Mouse (Mus musculus) CH12.LX (cell line): ENCODE data around the gene Dnaaf2. TPM values are rescaled to one million over a fixed set of nuclear protein-coding genes. Genes with fewer than 3 reads are reported as not detected.
A peak's percentile ranks its signal among the peaks of the same experiment; 100 is the strongest.

Experiments used
- DNase-seq: peaks from one replicate; pipeline ENCODE4 v3.0.0-alpha.2; 2013; ENCODE audit errors: extremely low read depth
- H3K27ac ChIP-seq: 2 replicates; pipeline ENCODE4 v1.5.1; 2012; ENCODE audit warnings: low read depth, mild to moderate bottlenecking, control low read depth, moderate library complexity; ENCODE audit not compliant: insufficient read depth
- H3K27me3 ChIP-seq: replicated peaks from 2 replicates; pipeline ENCODE3; 2012; ENCODE audit warnings: inconsistent platforms
- H3K36me3 ChIP-seq, 2 experiments: replicated peaks in 1 of 2; 2 replicates each; pipeline versions ENCODE3 to v1.6.1; 2012; ENCODE audit warnings: inconsistent platforms in 1 of 2, low read length in 1 of 2, mild to moderate bottlenecking in 1 of 2, mixed read lengths in 1 of 2, moderate library complexity in 1 of 2; ENCODE audit not compliant: control insufficient read depth in 1 of 2, insufficient read depth in 1 of 2
- H3K4me1 ChIP-seq, 2 experiments: 2 replicates each; pipeline ENCODE4 v1.6.1; 2012; ENCODE audit warnings: inconsistent platforms in 1 of 2, moderate library complexity in 1 of 2; ENCODE audit not compliant: insufficient read depth in 2 of 2, control insufficient read depth in 1 of 2
- H3K4me2 ChIP-seq: 2 replicates; pipeline ENCODE4 v1.6.1; 2012; ENCODE audit warnings: low read depth, mild to moderate bottlenecking, control low read depth; ENCODE audit not compliant: poor library complexity, insufficient read depth, severe bottlenecking
- H3K4me3 ChIP-seq, 3 experiments: fragments of 150-350 bp in 1 of 3; sonication (generic) in 1 of 3; replicated peaks in 1 of 3; 2 replicates each; pipeline versions ENCODE3 to v1.5.1; 2011 to 2012; ENCODE audit warnings: low read depth in 2 of 3, low read length in 2 of 3, mild to moderate bottlenecking in 2 of 3, moderate library complexity in 2 of 3, control low read depth in 1 of 3, improper control_type of control experiment in 1 of 3, inconsistent platforms in 1 of 3, mixed read lengths in 1 of 3; ENCODE audit not compliant: poor library complexity in 1 of 3
- H3K79me2 ChIP-seq: replicated peaks from 2 replicates; pipeline ENCODE4 v1.6.1; 2012; ENCODE audit warnings: mild to moderate bottlenecking, moderate library complexity; ENCODE audit not compliant: control insufficient read depth, poor library complexity, insufficient read depth, severe bottlenecking; ENCODE audit errors: extremely low read depth
- H3K9ac ChIP-seq: 2 replicates; pipeline ENCODE4 v1.6.1; 2012; ENCODE audit warnings: low read depth, mild to moderate bottlenecking, control low read depth, moderate library complexity; ENCODE audit not compliant: insufficient read depth
- H3K9me3 ChIP-seq: replicated peaks from 2 replicates; pipeline ENCODE3; 2012; ENCODE audit warnings: low read length, inconsistent platforms, mixed read lengths
- BHLHE40 ChIP-seq: IDR thresholded peaks from 2 replicates; pipeline ENCODE4 v1.6.1; 2011; ENCODE audit warnings: mild to moderate bottlenecking, low read depth, low read length, improper control_type of control experiment
- CHD1 ChIP-seq: IDR thresholded peaks from 2 replicates; pipeline ENCODE4 v1.6.1; 2012; ENCODE audit warnings: low read depth, low read length, improper control_type of control experiment, inconsistent platforms
- CHD2 ChIP-seq: IDR thresholded peaks from 2 replicates; pipeline ENCODE4 v1.6.1; 2011; ENCODE audit warnings: low read length, improper control_type of control experiment
- E2F4 ChIP-seq: IDR thresholded peaks from 2 replicates; pipeline ENCODE4 v1.6.1; 2011; ENCODE audit warnings: low read depth, low read length, improper control_type of control experiment; ENCODE audit not compliant: insufficient replicate concordance
- ELF1 ChIP-seq: IDR thresholded peaks from 2 replicates; pipeline ENCODE4 v1.6.1; 2014; ENCODE audit warnings: low read depth, mild to moderate bottlenecking, inconsistent platforms, low read length, improper control_type of control experiment
- EP300 ChIP-seq: IDR thresholded peaks from 2 replicates; pipeline ENCODE4 v1.6.1; 2011; ENCODE audit warnings: low read length, improper control_type of control experiment
- ETS1 ChIP-seq: conservative IDR thresholded peaks from 2 replicates; pipeline ENCODE4 v1.6.1; 2012; ENCODE audit warnings: low read depth, mild to moderate bottlenecking, inconsistent platforms, low read length, improper control_type of control experiment, moderate library complexity
- HCFC1 ChIP-seq: IDR thresholded peaks from 2 replicates; pipeline ENCODE4 v1.6.1; 2012; ENCODE audit warnings: low read depth, mild to moderate bottlenecking, inconsistent platforms, low read length, improper control_type of control experiment
- IRF4 ChIP-seq: IDR thresholded peaks from 2 replicates; pipeline ENCODE4 v1.6.1; 2014; ENCODE audit warnings: low read depth, mild to moderate bottlenecking, inconsistent platforms, low read length, improper control_type of control experiment
- KAT2A ChIP-seq: IDR thresholded peaks from 2 replicates; pipeline ENCODE4 v1.6.1; 2012; ENCODE audit warnings: low read length, improper control_type of control experiment, inconsistent platforms; ENCODE audit not compliant: insufficient replicate concordance
- MAX ChIP-seq: IDR thresholded peaks from 2 replicates; pipeline ENCODE4 v1.6.1; 2011; ENCODE audit warnings: low read length, improper control_type of control experiment
- MAZ ChIP-seq: IDR thresholded peaks from 2 replicates; pipeline ENCODE4 v1.6.1; 2012; ENCODE audit warnings: low read depth, mild to moderate bottlenecking, inconsistent platforms, low read length, improper control_type of control experiment, moderate library complexity
- MEF2A ChIP-seq: IDR thresholded peaks from 2 replicates; pipeline ENCODE4 v1.6.1; 2014; ENCODE audit warnings: low read depth, mild to moderate bottlenecking, inconsistent platforms, low read length, improper control_type of control experiment, borderline replicate concordance
- MXI1 ChIP-seq: IDR thresholded peaks from 2 replicates; pipeline ENCODE4 v1.6.1; 2011; ENCODE audit warnings: mild to moderate bottlenecking, low read depth, low read length, improper control_type of control experiment
- NELFE ChIP-seq: IDR thresholded peaks from 2 replicates; pipeline ENCODE4 v1.6.1; 2011; ENCODE audit warnings: low read depth, low read length, improper control_type of control experiment
- NRF1 ChIP-seq: IDR thresholded peaks from 2 replicates; pipeline ENCODE4 v1.6.1; 2014; ENCODE audit warnings: low read depth, mild to moderate bottlenecking, inconsistent platforms, low read length, improper control_type of control experiment, moderate library complexity
- POLR2A ChIP-seq: IDR thresholded peaks from 2 replicates; pipeline ENCODE4 v1.6.1; 2011; ENCODE audit warnings: low read depth, mild to moderate bottlenecking, improper control_type of control experiment, low read length
- RAD21 ChIP-seq: IDR thresholded peaks from 2 replicates; pipeline ENCODE4 v1.6.1; 2011; ENCODE audit warnings: low read depth, mild to moderate bottlenecking, low read length, improper control_type of control experiment, moderate library complexity
- RCOR1 ChIP-seq: conservative IDR thresholded peaks from 2 replicates; pipeline ENCODE4 v1.6.1; 2012; ENCODE audit warnings: low read depth, mild to moderate bottlenecking, inconsistent platforms, low read length, improper control_type of control experiment
- SMC3 ChIP-seq: IDR thresholded peaks from 2 replicates; pipeline ENCODE4 v1.6.1; 2011; ENCODE audit warnings: low read depth, low read length, improper control_type of control experiment
- TBP ChIP-seq: conservative IDR thresholded peaks from 2 replicates; pipeline ENCODE4 v1.6.1; 2011; ENCODE audit warnings: low read depth, low read length, improper control_type of control experiment
- TCF12 ChIP-seq: IDR thresholded peaks from 2 replicates; pipeline ENCODE4 v1.6.1; 2014; ENCODE audit warnings: low read depth, mild to moderate bottlenecking, inconsistent platforms, low read length, improper control_type of control experiment
- UBTF ChIP-seq: IDR thresholded peaks from 2 replicates; pipeline ENCODE4 v1.6.1; 2012; ENCODE audit warnings: low read depth, mild to moderate bottlenecking, inconsistent platforms, low read length, improper control_type of control experiment, moderate library complexity
- USF1 ChIP-seq: IDR thresholded peaks from 2 replicates; pipeline ENCODE4 v1.6.1; 2014; ENCODE audit warnings: low read depth, mild to moderate bottlenecking, inconsistent platforms, low read length, improper control_type of control experiment
- USF2 ChIP-seq: conservative IDR thresholded peaks from 2 replicates; pipeline ENCODE4 v1.6.1; 2011; ENCODE audit warnings: low read depth, low read length, improper control_type of control experiment
- ZKSCAN1 ChIP-seq: IDR thresholded peaks from 2 replicates; pipeline ENCODE4 v1.6.1; 2012; ENCODE audit warnings: low read depth, inconsistent platforms, low read length, improper control_type of control experiment, borderline replicate concordance
- ZMIZ1 ChIP-seq: IDR thresholded peaks from 2 replicates; pipeline ENCODE4 v1.6.1; 2012; ENCODE audit warnings: low read depth, mild to moderate bottlenecking, inconsistent platforms, low read length, improper control_type of control experiment
- ZNF384 ChIP-seq: IDR thresholded peaks from 2 replicates; pipeline ENCODE4 v1.6.1; 2012; ENCODE audit warnings: low read depth, low read length, improper control_type of control experiment, inconsistent platforms
- dilution Hi-C: fragments of 300-500 bp; cut with MboI; formaldehyde crosslinking; loops from 2 replicates; pipeline ENCODE4 v1.14.3; 2020; ENCODE audit warnings: low sequenced_read_pairs; ENCODE audit not compliant: extremely low pct_unique_long_range_greater_than_20kb, extremely low pct_ligation_motif_present
- in situ Hi-C: fragments of 300-500 bp; cut with MboI; formaldehyde crosslinking; loops from 3 replicates; pipeline ENCODE4 v1.14.3; 2019; ENCODE audit warnings: low sequenced_read_pairs, low pct_ligation_motif_present, low pct_unique_long_range_greater_than_20kb, mixed read lengths
- polyA plus RNA-seq: library from polyadenylated mRNA; unstranded; fragments of >175 nt; gene quantifications from 2 replicates; pipeline ENCODE4 v1.2.1, GENCODE M21; 2012; ENCODE audit warnings: low read depth; ENCODE audit not compliant: insufficient read length
- total RNA-seq, 2 experiments: library from RNA; depleted of rRNA; stranded (reverse); fragments of 300-350 nt in 1 of 2; fragments of >200 nt in 1 of 2; gene quantifications; 2 replicates each; pipeline ENCODE4 v1.2.3; 2012 to 2014

Gene Dnaaf2
- total and polyA plus RNA-seq, 3 experiments: 3.7 to 26.6 (median 9.7) TPM

DNA sequence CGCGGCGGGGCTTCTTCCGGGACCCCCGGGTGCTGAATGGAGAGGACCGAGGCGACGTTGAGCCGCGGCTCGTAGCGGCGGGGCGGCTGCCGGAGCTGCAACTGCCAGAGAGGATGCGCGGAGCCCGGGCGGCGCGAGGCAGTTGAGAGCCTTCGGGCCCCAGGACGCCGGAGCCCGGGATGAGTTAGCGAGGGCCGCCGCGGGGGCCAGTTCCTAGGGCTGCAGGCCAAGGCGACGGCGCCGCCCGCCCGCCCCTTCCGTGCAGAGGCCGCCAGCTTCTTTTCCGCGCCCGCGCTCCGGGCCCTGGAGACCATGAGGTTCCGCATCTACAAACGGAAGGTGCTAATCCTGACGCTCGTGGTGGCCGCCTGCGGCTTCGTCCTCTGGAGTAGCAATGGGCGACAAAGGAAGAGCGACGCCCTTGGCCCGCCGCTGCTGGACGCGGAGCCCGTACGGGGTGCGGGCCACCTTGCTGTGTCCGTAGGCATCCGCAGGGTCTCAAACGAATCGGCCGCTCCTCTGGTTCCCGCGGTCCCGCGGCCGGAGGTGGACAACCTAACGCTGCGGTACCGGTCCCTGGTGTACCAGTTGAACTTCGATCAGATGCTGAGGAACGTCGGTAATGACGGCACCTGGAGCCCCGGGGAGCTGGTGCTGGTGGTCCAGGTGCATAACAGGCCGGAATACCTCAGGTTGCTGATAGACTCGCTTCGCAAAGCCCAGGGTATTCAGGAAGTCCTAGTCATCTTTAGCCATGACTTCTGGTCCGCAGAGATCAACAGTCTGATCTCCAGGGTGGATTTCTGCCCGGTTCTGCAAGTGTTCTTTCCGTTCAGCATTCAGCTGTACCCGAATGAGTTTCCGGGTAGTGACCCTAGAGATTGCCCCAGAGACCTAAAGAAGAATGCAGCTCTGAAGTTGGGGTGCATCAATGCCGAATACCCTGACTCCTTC lies 13.6 kb downstream of the Dnaaf2 start:
- peaks cover 56% of the 10 kb centered on the region for H3K79me2 ChIP-seq
- peak; percentile 35 for DNase-seq
- H3K4me3 ChIP-seq: peak overlapping the region; percentile 64 to 89 (median 75)
- H3K9ac ChIP-seq: peak overlapping the region; percentile 88
- no peaks in the 10 kb centered on the region for H3K9me3 ChIP-seq
- H3K4me1 ChIP-seq: peaks cover 7 to 21% of the 10 kb centered on the region in 2 experiments; a peak in 3 of 4 replicates
- in situ Hi-C loops: no loop called here
- dilution Hi-C loops: no loop called here
- H3K4me2 ChIP-seq: peak overlapping the region; percentile 74
- no peaks in the 10 kb centered on the region for H3K27me3 ChIP-seq
- peaks cover 18 to 44% of the 10 kb centered on the region in 2 experiments for H3K36me3 ChIP-seq
- peak overlapping the region; percentile 72 for H3K27ac ChIP-seq
- TF ChIP-seq MXI1 (no peak), MEF2A (peak; percentile 14; the same call in 1 of the 2 replicates), MAX (peak; percentile 17; the same call in 1 of the 2 replicates), BHLHE40 (no peak), USF2 (no peak), ELF1 (0 out of 2 replicates have a peak, but pooled peaks have one; percentile 3)

DNA sequence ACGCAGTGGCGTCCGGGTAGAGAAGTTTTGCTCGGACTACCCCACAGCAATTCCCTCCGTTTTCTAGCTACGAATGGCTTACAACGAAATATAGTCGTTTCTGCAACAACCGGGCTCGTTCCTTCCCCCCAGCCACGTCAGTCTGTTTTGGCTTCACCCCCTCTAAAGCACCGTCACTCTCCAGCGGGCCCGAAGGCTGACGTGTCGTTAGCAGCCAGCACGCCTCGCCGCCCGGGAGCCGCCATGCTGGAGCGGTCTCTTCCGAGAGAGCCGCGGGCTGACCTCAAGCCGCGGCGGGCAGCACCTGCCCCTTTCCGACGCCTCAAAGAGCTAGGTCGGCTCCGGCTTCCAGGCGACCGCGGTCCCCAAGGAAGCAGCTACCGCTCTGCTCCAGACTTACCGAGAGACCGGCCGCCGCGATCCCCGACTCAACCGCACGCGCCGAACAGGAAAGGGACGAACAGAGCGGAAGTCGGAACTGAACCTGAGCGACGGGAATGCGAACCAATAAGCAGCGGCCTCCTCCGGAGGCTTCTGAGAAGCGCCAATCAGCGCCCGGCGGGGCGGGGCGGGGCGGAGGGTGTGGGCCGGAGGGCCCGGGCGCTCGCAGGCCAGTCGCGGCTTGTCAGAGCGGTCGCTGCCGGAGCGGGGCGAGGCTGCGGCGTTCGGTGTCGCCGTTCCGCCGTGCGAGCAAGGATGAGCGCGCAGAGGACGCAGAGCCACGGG lies 14.5 kb downstream of the Dnaaf2 start, which contains the start of the genes Rpl36al and Mgat2:
Rpl36al (minus strand) TSS at position 501 of the 726 bp plus-strand sequence.
Mgat2 (plus strand) TSS at position 575 of the 726 bp plus-strand sequence.
- Histone ChIP-seq H3K9me3 (no peaks in the 10 kb centered on the region), H3K27ac (peak within 1 kb of the TSS; percentile 72), H3K4me2 (peak within 1 kb of the TSS; percentile 74), H3K79me2 (peaks cover 54% of the 10 kb centered on the region), H3K36me3 (peaks cover 14 to 47% of the 10 kb centered on the region in 2 experiments), H3K4me3 (peak within 1 kb of the TSS; percentile 75 to 95 (median 92)), H3K27me3 (no peaks in the 10 kb centered on the region), H3K9ac (peak within 1 kb of the TSS; percentile 88), H3K4me1 (peaks cover 7 to 21% of the 10 kb centered on the region in 2 experiments; a peak in 3 of 4 replicates)
- dilution Hi-C loops: no loop called here
- in situ Hi-C loops: no loop called here
- peak; percentile 97 for DNase-seq
- no peak for TF ChIP-seq ZNF384
- peak; percentile 77 for TF ChIP-seq HCFC1
- peak; percentile 53; the same call in 1 of the 2 replicates for TF ChIP-seq MAX
- TF ChIP-seq POLR2A: peak; percentile 97
- peak; percentile 90 for TF ChIP-seq ELF1
- TF ChIP-seq UBTF: peak; percentile 85
- TF ChIP-seq MXI1: peak; percentile 89
- no peak for TF ChIP-seq SMC3
- no peak for TF ChIP-seq USF1
- TF ChIP-seq RCOR1: no peak
- peak; percentile 40; the same call in 1 of the 2 replicates for TF ChIP-seq MAZ
- TF ChIP-seq ZMIZ1: peak; percentile 98
- peak; percentile 98 for TF ChIP-seq NELFE
- TF ChIP-seq ETS1: no peak
- peak; percentile 88 for TF ChIP-seq CHD2
- peak; percentile 83 for TF ChIP-seq TBP
- peak; percentile 30 for TF ChIP-seq IRF4
- no peak for TF ChIP-seq E2F4
- peak; percentile 27; the same call in 1 of the 2 replicates for TF ChIP-seq NRF1
- TF ChIP-seq KAT2A: peak; percentile 60; the same call in 1 of the 2 replicates
- TF ChIP-seq RAD21: no peak
- TF ChIP-seq TCF12: peak; percentile 97
- no peak for TF ChIP-seq USF2
- no peak for TF ChIP-seq CHD1
- TF ChIP-seq EP300: no peak
- TF ChIP-seq BHLHE40: peak; percentile 72
- TF ChIP-seq ZKSCAN1: no peak
